Mouse (Mus musculus) left cerebral cortex, adult 8-10 months (tissue): ENCODE measurements around the gene Elk1. TPM values are rescaled to one million over a fixed set of nuclear protein-coding genes. Genes with fewer than 3 reads are reported as not detected.
A peak's percentile ranks its signal among the peaks of the same experiment; 100 is the strongest.

Experiments used
- DNase-seq, 2 experiments: peaks; one replicate each; pipeline ENCODE4 v3.0.0; 2022; ENCODE audit warnings: low spot score in 2 of 2
- total RNA-seq, 4 experiments: library from RNA; stranded (reverse); gene quantifications; 2 replicates each; pipeline ENCODE4 v1.2.4; 2022

The Elk1 gene
- total RNA-seq, result 10 to 100 TPM; 47.8 to 56.1 (median 51.6) TPM

DNA sequence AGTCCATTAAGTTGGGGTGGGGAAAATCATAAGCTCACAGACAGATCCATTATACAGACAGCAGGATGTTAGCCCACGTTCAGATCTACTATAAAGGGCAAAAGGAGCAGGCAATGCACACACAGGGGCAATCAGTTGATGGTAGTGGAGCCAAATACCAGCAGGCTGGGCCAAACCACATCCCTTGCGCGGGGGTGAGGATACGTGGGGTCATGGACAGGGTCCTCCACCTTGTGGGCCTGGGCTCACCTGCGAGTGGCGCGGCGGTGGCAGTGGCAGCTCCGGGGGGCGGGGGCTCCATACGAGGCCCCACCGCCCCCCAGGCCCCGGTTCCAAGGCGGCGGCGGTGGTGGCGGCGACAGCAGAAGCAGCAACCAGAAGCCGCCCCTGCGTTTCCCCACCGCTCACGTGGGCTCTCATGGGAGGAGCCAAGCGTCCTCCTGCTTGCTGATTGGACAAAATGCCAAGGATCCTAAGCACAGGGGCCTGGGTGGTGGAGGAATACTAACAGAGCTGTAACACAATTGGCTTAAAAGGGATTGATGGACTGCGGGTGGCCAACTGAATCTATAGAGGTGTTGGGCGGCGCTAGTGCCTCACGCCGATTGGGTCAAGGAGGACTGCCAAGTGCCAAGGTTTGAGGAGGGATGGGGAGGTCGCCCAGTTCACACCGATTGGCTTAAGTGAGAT, at the start of gene Elk1:
Gene Elk1 (minus strand): TSS at position 418 of the 690 bp plus-strand sequence.
- DNase-seq, result peak; percentile 48 to 93

DNA sequence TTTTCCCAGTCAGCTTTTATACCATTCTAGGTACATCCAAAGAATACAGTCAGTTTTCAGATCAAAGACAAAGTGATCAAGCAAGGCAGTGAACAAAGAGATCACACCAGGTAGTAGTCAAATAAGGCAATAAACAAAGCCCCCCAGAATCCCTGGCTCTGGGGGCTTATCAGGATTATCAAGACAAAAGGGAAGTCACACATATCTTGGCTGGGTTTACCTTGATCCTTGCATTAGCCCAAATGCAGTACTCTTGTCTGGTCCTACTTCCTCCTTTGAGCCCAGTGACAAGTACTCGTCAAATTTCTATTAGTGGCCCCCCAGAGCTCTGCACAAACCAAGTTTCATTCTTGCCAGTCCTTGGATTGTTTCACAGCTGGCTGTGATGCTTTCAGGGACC, 30.5 kb upstream of the Elk1 start:
- no peak for DNase-seq

DNA sequence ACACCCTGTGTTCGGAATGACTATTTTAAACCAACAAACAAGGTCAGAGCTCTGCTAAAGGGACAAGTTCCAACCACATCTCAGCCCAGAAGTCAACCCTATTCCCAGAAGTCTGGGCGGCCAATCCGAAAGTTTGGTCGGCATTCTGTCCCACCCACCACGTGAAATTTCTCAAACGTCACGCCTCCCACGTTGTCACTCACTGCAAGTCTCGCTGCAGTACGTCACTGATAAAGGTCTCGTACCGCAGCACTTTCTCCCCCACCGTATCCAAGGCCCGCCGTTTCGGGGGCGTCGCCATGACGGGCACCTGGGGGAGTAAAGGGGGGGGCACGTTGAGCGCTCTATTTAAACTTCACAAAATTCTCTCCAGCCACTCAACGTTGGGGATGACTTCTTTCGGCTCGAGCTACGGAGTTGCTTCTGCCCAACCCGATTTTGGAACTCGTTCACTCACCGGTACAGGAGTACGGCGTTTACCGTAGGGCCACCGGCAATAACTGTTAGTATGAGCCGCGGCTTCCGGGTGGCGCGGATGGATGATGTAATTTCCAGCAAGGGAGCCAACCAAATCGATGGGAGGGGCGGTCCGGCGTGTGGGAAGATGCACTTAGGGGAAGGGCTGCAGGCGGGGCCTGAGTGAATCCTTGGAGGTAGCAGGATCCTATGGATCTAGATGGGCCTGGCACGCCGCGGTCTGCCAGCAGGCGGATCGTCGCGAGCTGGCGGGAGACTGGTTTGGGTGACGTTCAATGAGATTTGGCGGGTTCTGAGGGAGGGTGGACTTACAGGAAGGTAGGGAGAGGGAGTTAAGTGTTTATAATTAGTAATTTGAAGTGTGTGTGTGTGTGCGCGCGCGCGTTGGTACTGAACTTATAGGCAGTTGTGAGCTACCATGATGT, 11.3 kb upstream of the Elk1 start, which contains the start of gene Uxt:
Gene Uxt (minus strand): TSS at position 541 of the 902 bp plus-strand sequence.
- peak; percentile 72 to 87 for DNase-seq

DNA sequence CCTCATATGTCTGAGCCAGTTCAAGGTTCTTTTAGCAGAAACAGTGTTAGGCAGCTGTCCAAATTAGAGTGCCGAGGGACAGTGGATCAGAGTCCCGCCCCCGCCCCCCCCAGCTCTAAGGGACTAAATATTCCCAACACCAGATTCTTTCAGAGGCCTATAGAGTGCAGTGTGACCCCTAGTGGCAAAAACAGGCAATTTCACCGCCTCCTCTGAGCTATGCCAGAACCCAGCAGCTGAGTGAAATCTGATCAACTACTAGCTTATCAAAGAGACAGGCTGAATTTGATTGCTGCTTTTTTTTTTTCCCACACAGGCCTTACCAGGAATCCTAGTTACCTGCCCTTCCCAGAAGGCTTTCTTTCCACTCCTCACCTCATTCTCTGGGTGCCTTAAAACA, 4.4 kb downstream of the Elk1 start:
- DNase-seq, result peak in 1 of 2 experiments; percentile 45

DNA sequence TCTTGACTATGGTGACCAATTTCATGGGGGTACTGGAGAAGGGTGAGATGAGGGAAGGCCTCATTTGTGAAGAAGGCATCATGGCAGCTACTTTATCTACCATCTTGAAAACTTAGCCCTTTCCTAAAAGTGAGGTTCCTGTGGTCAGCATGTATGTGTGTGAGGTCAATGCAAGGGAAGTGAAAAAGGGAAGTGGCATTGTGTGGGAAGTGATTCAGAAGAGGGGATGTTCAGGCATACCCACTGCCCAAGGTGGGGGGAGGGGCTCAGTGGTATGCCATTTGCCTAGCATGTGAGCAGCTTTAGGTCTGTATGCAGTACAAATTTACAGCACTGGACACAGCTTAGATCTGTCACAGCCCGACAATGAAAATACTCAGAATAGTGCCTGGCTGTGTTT, 18.4 kb downstream of the Elk1 start:
- DNase-seq, result no peak

DNA sequence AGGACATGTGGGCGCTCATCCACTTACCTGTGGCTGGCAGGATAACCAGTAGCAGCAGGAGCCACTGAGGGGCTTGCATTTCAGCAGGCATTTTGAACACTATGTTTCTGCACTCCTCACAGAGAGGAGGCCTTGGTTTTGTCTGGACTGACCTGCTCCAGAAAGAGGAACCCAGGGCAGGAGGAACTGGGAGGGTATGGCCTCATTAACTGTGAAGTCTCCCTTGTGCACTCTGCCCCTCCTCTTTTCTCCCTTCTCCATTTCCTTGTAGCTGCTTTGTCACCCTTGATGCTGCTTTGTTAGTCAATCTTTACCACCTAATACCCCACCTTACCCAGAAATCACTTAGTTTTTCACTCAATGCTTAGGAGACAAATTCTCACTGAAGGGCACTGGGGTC, 19.0 kb downstream of the Elk1 start, which contains the start of gene Cfp:
Gene Cfp (minus strand): TSS at position 192 of the 400 bp plus-strand sequence.
- no peak for DNase-seq

DNA sequence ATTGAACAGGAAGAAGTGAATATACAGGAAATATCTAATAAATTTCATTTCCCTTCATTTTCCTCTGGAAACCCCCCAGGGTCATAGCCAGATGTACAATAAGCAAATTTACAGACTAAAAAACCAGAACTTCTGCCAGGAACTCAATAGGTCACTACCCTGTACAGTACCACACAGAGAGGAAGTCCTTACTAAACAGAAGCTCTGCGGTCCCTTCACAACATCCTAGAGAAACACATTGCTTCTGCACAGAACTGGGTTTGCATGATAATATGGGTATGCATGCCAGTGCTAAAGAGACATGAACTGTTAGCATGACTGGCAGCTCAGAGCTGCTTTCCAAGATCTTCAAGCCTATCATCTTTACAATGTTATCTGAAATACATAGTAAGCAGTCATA, 20.5 kb downstream of the Elk1 start:
- DNase-seq, result no peak

DNA sequence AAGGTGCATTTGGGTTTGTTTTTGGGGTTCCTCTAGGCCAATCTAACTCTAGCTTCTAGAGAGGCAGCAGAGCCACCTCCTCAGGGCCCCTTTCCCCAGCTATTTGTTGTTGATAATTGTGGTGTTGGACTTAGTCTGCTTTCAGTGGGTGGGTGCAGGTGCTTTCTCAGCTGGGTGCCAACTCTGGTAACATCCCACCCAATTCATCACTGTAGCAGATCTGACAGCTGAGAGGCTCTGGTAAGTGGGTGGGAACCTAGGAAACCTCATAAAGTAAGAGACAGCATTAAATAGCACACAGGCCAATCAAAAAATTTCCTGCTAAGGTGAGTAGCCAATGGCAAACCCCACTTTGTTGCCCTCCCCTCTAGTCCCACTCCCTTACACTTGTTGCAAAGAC, 25.4 kb downstream of the Elk1 start:
- no peak for DNase-seq

DNA sequence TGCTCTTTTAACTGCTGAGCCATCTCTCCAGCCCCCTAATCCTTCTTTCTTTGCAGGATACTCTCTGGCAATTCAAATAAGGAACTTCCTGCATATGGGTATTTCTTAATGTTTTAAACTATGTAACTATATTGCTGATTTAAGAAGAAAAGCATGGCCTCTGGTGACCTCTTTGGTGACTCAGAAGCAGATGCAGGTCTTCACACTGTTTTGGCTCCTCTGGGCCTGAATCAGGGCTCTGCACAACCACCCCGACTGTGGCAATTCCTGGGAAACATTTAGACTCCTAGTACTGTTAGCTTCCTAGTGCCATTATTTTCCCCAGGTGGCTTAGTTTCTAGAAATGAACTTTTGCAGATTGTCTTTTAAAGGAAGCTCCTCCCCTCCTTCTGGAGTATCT, 26.9 kb downstream of the Elk1 start:
- no peak for DNase-seq

DNA sequence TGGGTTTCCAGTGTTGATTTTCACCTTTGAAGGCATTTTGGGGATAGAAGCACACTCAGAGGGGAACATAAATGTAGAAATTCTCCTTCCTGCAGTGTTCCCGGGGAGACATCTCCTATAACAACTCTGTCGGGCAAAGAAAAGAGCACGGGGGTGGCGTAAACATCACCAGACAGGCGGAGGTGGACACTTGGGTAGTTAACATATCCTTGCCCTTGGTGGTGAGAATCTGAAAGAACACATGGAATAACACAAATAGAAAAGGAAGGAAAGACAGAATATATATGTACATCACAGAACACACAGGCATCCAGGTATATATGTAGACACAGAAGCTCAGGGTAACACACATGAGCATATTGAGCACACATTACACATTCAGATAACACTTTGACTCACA, 29.0 kb downstream of the Elk1 start:
- peak in 1 of 2 experiments; percentile 35 for DNase-seq

DNA sequence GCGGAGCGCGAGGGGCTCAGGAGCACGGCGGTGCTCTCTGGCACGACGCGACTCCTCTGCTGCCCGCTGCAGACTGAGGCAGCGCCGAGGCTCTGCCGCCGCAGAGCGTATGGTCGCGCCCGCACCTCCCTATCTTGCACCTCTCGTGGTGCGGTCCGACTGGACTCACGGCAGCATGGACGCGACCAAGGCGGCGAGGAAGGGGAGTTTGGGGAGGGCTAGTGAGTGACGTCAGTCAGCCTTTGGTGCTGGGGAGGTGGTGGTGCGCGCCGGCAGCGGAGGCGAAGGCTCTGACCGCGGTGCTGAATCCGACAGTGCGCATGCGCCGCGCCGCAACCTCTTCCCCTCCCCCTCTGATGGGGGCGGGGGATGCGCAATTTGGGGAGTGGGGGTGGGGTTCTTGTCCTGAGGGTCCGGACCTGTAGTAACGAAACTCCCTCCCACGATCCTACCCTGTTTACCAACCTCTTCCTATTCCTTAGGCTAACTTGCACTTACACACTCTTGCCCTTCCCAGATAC, 29.5 kb downstream of the Elk1 start, which contains the start of gene Syn1:
Gene Syn1 (minus strand): TSS at position 161 of the 521 bp plus-strand sequence.
- DNase-seq, result peak; percentile 53 to 85

DNA sequence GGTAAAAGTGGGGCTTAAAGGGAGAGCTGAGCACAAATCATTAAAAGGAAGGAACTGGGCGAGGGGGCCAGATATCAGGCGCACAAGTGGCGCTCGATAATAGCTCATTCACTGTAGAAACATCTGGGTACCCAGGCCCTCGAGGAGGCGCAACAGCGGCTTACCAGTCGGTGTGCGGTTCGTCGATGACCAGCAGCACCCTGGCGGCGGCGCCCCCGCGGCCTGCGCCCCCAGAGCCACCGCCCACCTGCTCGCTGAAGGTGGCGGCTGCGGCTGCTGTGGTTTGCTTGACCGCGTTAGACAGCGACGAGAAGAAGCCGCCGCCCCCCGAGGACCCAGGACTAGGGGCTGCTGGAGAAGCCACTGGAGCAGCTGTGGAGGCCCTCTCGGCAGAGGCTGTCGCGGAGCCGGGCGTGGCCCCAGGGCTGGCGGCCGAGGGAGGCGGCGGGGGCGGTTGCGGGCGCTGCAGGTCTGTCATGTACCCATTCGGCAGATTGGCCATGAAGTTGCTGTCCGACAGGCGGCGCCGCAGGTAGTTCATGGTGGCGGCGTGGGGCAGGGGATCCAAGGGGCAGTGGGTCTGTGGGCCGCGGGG, 30.1 kb downstream of the Elk1 start:
- DNase-seq, result peak in 1 of 2 experiments; percentile 17

DNA sequence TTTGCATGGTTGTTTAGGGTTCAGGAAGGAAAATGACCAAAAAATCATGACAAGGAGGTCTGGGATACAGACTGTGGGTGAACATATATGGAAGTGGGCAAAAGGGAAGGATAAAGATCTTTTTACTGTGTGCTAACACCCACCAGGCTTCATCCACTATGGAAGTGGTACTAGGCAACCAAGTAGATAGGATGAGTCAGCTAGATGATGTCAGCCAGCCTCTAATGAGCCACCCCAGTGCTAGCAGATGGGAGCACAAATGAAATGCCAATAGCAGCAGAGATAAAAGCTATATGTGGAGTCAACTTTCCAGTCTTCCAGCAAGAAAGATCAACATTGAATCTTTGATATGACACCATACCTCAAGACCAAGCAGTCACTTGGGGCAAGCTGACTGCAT, 35.3 kb downstream of the Elk1 start:
- DNase-seq, result peak in 1 of 2 experiments; percentile 33

DNA sequence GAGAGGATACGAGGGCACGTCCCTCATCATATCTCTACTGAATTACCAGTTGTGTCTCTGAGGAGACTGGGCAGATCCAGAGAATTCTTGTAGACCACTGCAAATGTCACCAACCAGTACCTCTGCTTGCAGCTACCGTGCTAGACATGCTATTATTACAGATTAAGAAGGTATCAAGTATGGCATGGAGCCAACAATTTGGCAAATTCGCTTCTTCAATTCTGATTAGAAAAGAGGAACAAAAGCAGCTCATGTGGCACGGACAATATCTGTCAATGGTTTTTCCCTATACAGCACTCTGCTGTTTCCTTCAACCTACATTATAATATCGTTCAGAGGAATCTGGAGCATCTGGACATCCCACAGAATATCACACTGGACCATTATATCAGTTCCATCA, 36.7 kb downstream of the Elk1 start:
- DNase-seq, result no peak

DNA sequence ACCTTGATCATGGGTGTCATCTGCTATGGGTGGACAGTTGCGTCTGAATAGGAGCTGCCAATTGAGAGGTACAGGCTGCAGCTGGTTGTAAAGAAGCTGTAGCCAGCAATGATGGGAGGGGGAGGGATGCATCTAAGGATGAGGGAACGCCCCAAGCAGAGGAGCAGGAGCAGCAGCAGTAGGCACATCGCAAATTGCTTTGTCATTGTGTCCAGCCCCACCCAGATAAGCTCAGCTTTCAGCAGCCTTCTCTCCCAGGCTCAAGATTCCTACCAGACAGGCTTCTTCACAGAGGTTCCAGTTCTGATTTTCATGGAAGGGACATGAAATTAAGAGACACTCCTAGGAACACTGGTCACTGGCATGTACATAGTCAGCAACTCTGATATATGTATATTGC, 40.3 kb downstream of the Elk1 start:
- DNase-seq, result no peak

Other genes with a start within 250 kb of the Elk1 start
- gene Usp11, start 246.7 kb downstream of the Elk1 start, total RNA-seq, result 100 to 1,000 TPM; 115 to 130 (median 124) TPM
- 100 to 1,000 TPM; 178 to 196 (median 190) TPM for gene Araf, start 152.8 kb downstream of the Elk1 start, total RNA-seq
- 1 to 10 TPM in 2 of 4 experiments, under 1 TPM in 2; 0.41 to 2.4 (median 1.0) TPM for gene Timp1, start 80.4 kb downstream of the Elk1 start, total RNA-seq
- 100 to 1,000 TPM; 399 to 450 (median 434) TPM for gene Syn1, start 29.6 kb downstream of the Elk1 start, total RNA-seq
- 10 to 100 TPM in 2 of 4 experiments, 1 to 10 TPM in 2; 6.0 to 13.3 (median 9.1) TPM for gene Cfp, start 19.1 kb downstream of the Elk1 start, total RNA-seq
- gene Uxt, start 11.4 kb upstream of the Elk1 start, total RNA-seq, result 10 to 100 TPM in 3 of 4 experiments, 1 to 10 TPM in 1; 7.4 to 15.9 (median 14.2) TPM
- gene Zfp182, start 111.7 kb upstream of the Elk1 start, total RNA-seq, result 10 to 100 TPM in 2 of 4 experiments, 1 to 10 TPM in 2; 8.9 to 11.3 (median 9.9) TPM
- gene Spaca5, start 117.8 kb upstream of the Elk1 start, total RNA-seq, result not detected
- gene Zfp300, start 138.9 kb upstream of the Elk1 start, total RNA-seq, result 1 to 10 TPM; 2.4 to 5.3 (median 3.6) TPM
- not detected for gene Ssxa1, start 165.2 kb upstream of the Elk1 start, total RNA-seq
- gene Gm21876, start 225.0 kb upstream of the Elk1 start, total RNA-seq, result not detected